ENCODE assay signal across 8 mouse cellular contexts in genomic region chr8:120492193-120492880, GRCm38 (mm10).
A peak's percentile ranks its signal among the peaks of the same experiment; 100 is the strongest.
DNase-seq lines count a peak whose midpoint lies in the region; ATAC-seq and TF ChIP-seq lines count a peak whose summit lies in the region.

No protein-coding gene starts in this region.

- DNase-seq in adrenal gland, adult (ENCODE audit: inconsistent age in 2 of 2, low spot score in 1 of 2): peak; percentile 64 to 76
- DNase-seq in adrenal gland, postnatal 25 days: no peak
- no peak for DNase-seq in G1E (ENCODE audit: low spot score)
- DNase-seq in hindbrain, postnatal 0 days (ENCODE audit: low spot score): no peak
- no peak for DNase-seq in layer of hippocampus, adult 9-10 months (ENCODE audit: low spot score)
- no peak for DNase-seq in layer of hippocampus, adult 11-12 months (ENCODE audit: low spot score)
- DNase-seq in gastrocnemius, adult 8-10 months (ENCODE audit: low spot score in 2 of 2): no peak

- peaks cover 7% of the 10 kb centered on the region for H3K9me3 ChIP-seq in G1E (replicated peaks)
- H3K9me3 ChIP-seq in hindbrain, postnatal 0 days (ENCODE audit: low read length): no peaks in the 10 kb centered on the region
- H3K9me3 ChIP-seq in liver, embryonic 16.5 days (replicated peaks; ENCODE audit: control insufficient read depth, low read length): no peaks in the 10 kb centered on the region

- H3K27me3 ChIP-seq in G1E (ENCODE audit: insufficient read depth, low read length): peaks cover 9% of the 10 kb centered on the region; the same call in 1 of the 2 replicates
- no peaks in the 10 kb centered on the region for H3K27me3 ChIP-seq in hindbrain, postnatal 0 days (ENCODE audit: insufficient read depth, low read length)
- H3K27me3 ChIP-seq in liver, embryonic 16.5 days (ENCODE audit: control insufficient read depth, insufficient read depth, low read depth, low read length): no peaks in the 10 kb centered on the region

- peak overlapping the region; percentile 33 for H3K9ac ChIP-seq in hindbrain, postnatal 0 days (replicated peaks; ENCODE audit: low read length)
- peak overlapping the region; percentile 25; the same call in 1 of the 2 replicates for H3K9ac ChIP-seq in liver, embryonic 16.5 days (ENCODE audit: low read depth, low read length)

- TF ChIP-seq CTCF in G1E (IDR thresholded peaks at IDR 0.05; ENCODE audit: low read depth, low read length): no peak
- TF ChIP-seq CTCF in hindbrain, postnatal 0 days (IDR thresholded peaks at IDR 0.05; ENCODE audit: low read depth): no peak

- H3K4me3 ChIP-seq in G1E (ENCODE audit: low read depth, low read length): peak overlapping the region; percentile 46; the same call in 1 of the 2 replicates
- peak overlapping the region; percentile 23 for H3K4me3 ChIP-seq in hindbrain, postnatal 0 days (ENCODE audit: low read length)
- H3K4me3 ChIP-seq in liver, embryonic 16.5 days (ENCODE audit: low read depth, low read length): peak overlapping the region; percentile 94

- peaks cover 47% of the 10 kb centered on the region for H3K36me3 ChIP-seq in G1E (replicated peaks)
- H3K36me3 ChIP-seq in hindbrain, postnatal 0 days (ENCODE audit: insufficient read depth, low read length): no peaks in the 10 kb centered on the region
- H3K36me3 ChIP-seq in liver, embryonic 16.5 days (ENCODE audit: control insufficient read depth, insufficient read depth): no peaks in the 10 kb centered on the region

- no peak overlapping the region for H3K27ac ChIP-seq in hindbrain, postnatal 0 days
- H3K27ac ChIP-seq in liver, embryonic 16.5 days (ENCODE audit: low read length): peak overlapping the region; percentile 67; the same call in 1 of the 2 replicates

- peaks cover 77% of the 10 kb centered on the region for H3K4me1 ChIP-seq in G1E (ENCODE audit: insufficient read depth, low read depth, low read length)
- peaks cover 53% of the 10 kb centered on the region for H3K4me1 ChIP-seq in hindbrain, postnatal 0 days (ENCODE audit: insufficient read depth, low read length)
- peaks cover 76% of the 10 kb centered on the region for H3K4me1 ChIP-seq in liver, embryonic 16.5 days (ENCODE audit: control insufficient read depth, low read depth, low read length)

- ATAC-seq in G1E (ENCODE audit: extremely low read depth, insufficient number of reproducible peaks, low FRiP score, poor library complexity, severe bottlenecking): no peak
- ATAC-seq in hindbrain, postnatal 0 days: no peak
- 0 out of 2 replicates have a peak, but pooled peaks have one; percentile 4 for ATAC-seq in liver, embryonic 16.5 days (ENCODE audit: low read depth)

- WGBS in hindbrain, postnatal 0 days: 28% methylated on average over 14 of the region's 14 CpGs
- 43% methylated on average over 14 of the region's 14 CpGs for WGBS in liver, embryonic 16.5 days (ENCODE audit: insufficient replicate concordance)

- peak overlapping the region; percentile 97 for H3K4me2 ChIP-seq in hindbrain, postnatal 0 days (ENCODE audit: low read depth, low read length)
- H3K4me2 ChIP-seq in liver, embryonic 16.5 days (ENCODE audit: low read depth, low read length): peak overlapping the region; percentile 96

Comparison
In these comparisons a context has a peak if more than half of its experiments do, and no peak if none do; other contexts are left out.
1. DNase-seq: peak in adrenal gland, adult (2 of 2); none in adrenal gland, postnatal 25 days (single experiment), G1E (single experiment), hindbrain, postnatal 0 days (single experiment), layer of hippocampus, adult 9-10 months (single experiment), layer of hippocampus, adult 11-12 months (single experiment) and gastrocnemius, adult 8-10 months (0 of 2).
2. H3K4me3 ChIP-seq: peak in every context shown above with its lines; median percentile 94 in liver, embryonic 16.5 days; 46 in G1E; 23 in hindbrain, postnatal 0 days.